8 mouse cellular contexts compared by ENCODE assay signal in the genomic region with DNA sequence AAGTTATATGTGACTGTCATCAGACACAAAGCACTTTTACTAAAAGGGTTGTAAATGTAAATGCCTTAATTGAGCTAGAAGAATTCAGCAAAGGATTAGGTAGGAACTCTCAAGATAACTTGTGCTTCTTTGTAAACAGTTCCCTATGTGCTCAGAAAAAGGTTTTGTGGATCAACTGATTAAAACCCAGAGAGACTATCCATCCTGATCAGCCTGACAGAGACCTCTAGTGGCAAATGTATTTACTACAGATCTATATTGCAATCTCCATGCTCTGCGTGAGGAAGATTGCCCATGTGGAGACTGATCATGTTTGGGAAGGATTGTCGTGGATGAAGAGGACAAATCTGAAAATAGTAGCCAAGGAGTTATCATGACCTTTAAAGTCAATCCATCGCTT. TPM values are rescaled to one million over a fixed set of nuclear protein-coding genes. Genes with fewer than 3 reads are reported as not detected.
DNase-seq lines count a peak whose midpoint lies in the region; ATAC-seq and TF ChIP-seq lines count a peak whose summit lies in the region.
"Had no signal": no experiment of that assay in that cellular context is flagged by ENCODE, and none has a peak within 500 bp of the region (broad histone marks: within the 10 kb centered on the region; RNA-seq: fewer than 3 reads in every experiment).

No protein-coding gene starts in this region.

- no peak overlapping the region for H3K27ac ChIP-seq in left cerebral cortex, adult 2 months
- H3K27ac ChIP-seq in midbrain, postnatal 0 days (ENCODE audit: low read depth, low read length) = no peak overlapping the region
- H3K27ac ChIP-seq in kidney, embryonic 14.5 days (ENCODE audit: low read depth, low read length) = no peak overlapping the region
- H3K27ac ChIP-seq: midbrain, embryonic 12.5 days had no signal

- H3K36me3 ChIP-seq in midbrain, postnatal 0 days (ENCODE audit: insufficient read depth, low read length) = 0 out of 2 replicates have a peak, but pooled peaks cover under 1% of the 10 kb centered on the region
- no peaks in the 10 kb centered on the region for H3K36me3 ChIP-seq in kidney, embryonic 14.5 days (ENCODE audit: control insufficient read depth, insufficient read depth, low read length)
- H3K36me3 ChIP-seq: midbrain, embryonic 12.5 days had no signal

- no peak overlapping the region for H3K4me3 ChIP-seq in left cerebral cortex, adult 2 months
- no peak overlapping the region for H3K4me3 ChIP-seq in midbrain, postnatal 0 days (ENCODE audit: low read depth, low read length)
- no peak overlapping the region for H3K4me3 ChIP-seq in kidney, embryonic 14.5 days (ENCODE audit: low read length)
- H3K4me3 ChIP-seq: midbrain, embryonic 12.5 days had no signal

- no peak overlapping the region for H3K4me2 ChIP-seq in midbrain, postnatal 0 days (ENCODE audit: low read depth, low read length, poor library complexity, severe bottlenecking)
- no peak overlapping the region for H3K4me2 ChIP-seq in kidney, embryonic 14.5 days (replicated peaks; ENCODE audit: low read depth, low read length)
- H3K4me2 ChIP-seq: midbrain, embryonic 12.5 days had no signal

- ATAC-seq in midbrain, postnatal 0 days (ENCODE audit: low FRiP score) = peak; percentile 50; the same call in 1 of the 2 replicates
- no peak for ATAC-seq in kidney, embryonic 14.5 days (ENCODE audit: low FRiP score, low TSS enrichment)

- intact Hi-C loops in left cerebral cortex, adult 2 months (cut with DNase I) = loop anchor here (5.0 kb wide), 2 partner anchors 54 to 546 kb away; partner anchors contain the start of gene Ssr3
- intact Hi-C loops in left cerebral cortex, postnatal 4 days (cut with DNase I) = no loop called here

- no peak for DNase-seq in left cerebral cortex, adult 2 months (ENCODE audit: extremely low spot score in 1 of 2, low spot score in 2 of 2)
- no peak for DNase-seq in left cerebral cortex, postnatal 4 days
- peak; percentile 76 for DNase-seq in NIH3T3 (ENCODE audit: low read depth)
- DNase-seq in embryo, embryonic 11 days = peak; percentile 59
- peak; percentile 66 for DNase-seq in midbrain, postnatal 0 days (ENCODE audit: low spot score)
- no peak for DNase-seq in adrenal gland, adult 8-10 months

- no peaks in the 10 kb centered on the region for H3K9me3 ChIP-seq in midbrain, postnatal 0 days (ENCODE audit: low read length)
- no peaks in the 10 kb centered on the region for H3K9me3 ChIP-seq in kidney, embryonic 14.5 days (ENCODE audit: control insufficient read depth, low read length)
- H3K9me3 ChIP-seq: midbrain, embryonic 12.5 days had no signal

- H3K9ac ChIP-seq in midbrain, postnatal 0 days (replicated peaks; ENCODE audit: low read length, poor library complexity, severe bottlenecking) = no peak overlapping the region
- no peak overlapping the region for H3K9ac ChIP-seq in kidney, embryonic 14.5 days (ENCODE audit: low read depth, low read length)
- H3K9ac ChIP-seq: midbrain, embryonic 12.5 days had no signal

- 24% methylated on average over 3 of the region's 3 CpGs for WGBS in midbrain, postnatal 0 days
- 32% methylated on average over 3 of the region's 3 CpGs for WGBS in kidney, embryonic 14.5 days

- no peaks in the 10 kb centered on the region for H3K4me1 ChIP-seq in midbrain, postnatal 0 days (ENCODE audit: insufficient read depth, low read length)
- H3K4me1 ChIP-seq in kidney, embryonic 14.5 days (ENCODE audit: control insufficient read depth, insufficient read depth, low read length) = no peaks in the 10 kb centered on the region
- H3K4me1 ChIP-seq: midbrain, embryonic 12.5 days had no signal

- H3K27me3 ChIP-seq in midbrain, postnatal 0 days (ENCODE audit: insufficient read depth, low read length) = no peaks in the 10 kb centered on the region
- no peaks in the 10 kb centered on the region for H3K27me3 ChIP-seq in kidney, embryonic 14.5 days (ENCODE audit: control insufficient read depth, insufficient read depth, low read length)
- H3K27me3 ChIP-seq: midbrain, embryonic 12.5 days had no signal

- TF ChIP-seq CTCF in left cerebral cortex, adult 2 months (IDR thresholded peaks at IDR 0.05) = peak; percentile 78
- TF ChIP-seq CTCF in midbrain, postnatal 0 days (IDR thresholded peaks at IDR 0.05) = peak; percentile 86

RNA-seq across cellular contexts. Expression of gene Ccnl1, which starts 19.8 kb away (rescaled TPM):
- 10 to 100 TPM; 59.9 to 62.5 TPM for total RNA-seq in left cerebral cortex, adult 2 months (2021)
- 10 to 100 TPM; 65.7 to 72.1 TPM for total RNA-seq in left cerebral cortex, postnatal 4 days (2021)
- 38.7 and 60.3 TPM in 2 replicates for total RNA-seq in midbrain, postnatal 0 days (2014; rRNA removed)
- polyA plus RNA-seq in midbrain, postnatal 0 days (2015; fragmentation: Nextera tagmentation; extraction: Ambion mirVana) = 52.2 and 58.4 TPM in 2 replicates
- 10 to 100 TPM; 53.2 to 91.9 (median 84.1) TPM for total RNA-seq in adrenal gland, adult 8-10 months (2022)
- 88.7 and 136 TPM in 2 replicates for polyA plus RNA-seq in kidney, embryonic 14.5 days (2014; fragmentation: Nextera tagmentation; extraction: Ambion mirVana)

Comparison
In these comparisons a context has a peak if more than half of its experiments do, and no peak if none do; other contexts are left out.
1. DNase-seq: peak in NIH3T3 (single experiment), embryo, embryonic 11 days (single experiment) and midbrain, postnatal 0 days (single experiment); none in left cerebral cortex, adult 2 months (0 of 2), left cerebral cortex, postnatal 4 days (single experiment) and adrenal gland, adult 8-10 months (single experiment).